Mouse (Mus musculus): Measurements from ENCODE around the gene Wdfy1.

The Wdfy1 gene

DNA sequence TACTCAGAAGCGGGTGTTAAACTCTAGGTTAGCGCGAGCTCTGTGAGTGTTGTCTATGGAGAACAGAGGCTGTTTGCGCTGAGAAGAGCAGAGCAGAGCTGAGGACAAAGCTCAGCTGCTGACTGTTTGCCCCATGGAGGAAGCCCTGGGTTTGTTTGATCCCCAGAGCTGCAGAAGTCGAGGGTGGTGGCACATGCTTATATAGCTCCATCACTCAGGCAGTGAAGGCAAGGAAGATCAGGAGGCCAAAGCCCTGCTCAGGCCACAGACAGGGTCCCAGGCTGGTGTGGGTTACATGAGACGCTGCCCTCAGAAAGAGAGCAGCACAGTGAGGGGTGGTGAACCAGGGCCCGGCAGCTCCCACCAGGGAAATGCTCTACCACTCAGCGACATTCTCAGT is 65.7 kb downstream of the Wdfy1 start:
- no peak for DNase-seq

DNA sequence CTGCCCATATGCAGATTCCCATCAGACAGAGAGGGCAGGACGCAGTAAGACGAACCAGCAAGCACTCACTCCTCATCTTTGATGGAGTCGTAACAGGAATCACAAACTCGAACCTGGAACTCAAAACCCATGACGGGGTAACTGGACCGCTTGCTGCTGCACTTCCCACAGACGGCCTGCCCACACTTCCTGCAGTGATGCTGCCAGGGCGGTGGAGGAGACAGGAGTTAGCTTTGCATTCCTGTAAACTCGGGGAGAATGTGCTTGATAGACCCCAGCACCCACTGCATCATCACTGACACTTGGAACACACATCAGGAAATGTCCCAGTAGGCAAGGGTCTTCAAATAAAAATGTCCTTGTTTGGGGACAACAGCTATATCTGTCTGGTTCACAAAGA is 68.6 kb downstream of the Wdfy1 start:
- DNase-seq = no peak

DNA sequence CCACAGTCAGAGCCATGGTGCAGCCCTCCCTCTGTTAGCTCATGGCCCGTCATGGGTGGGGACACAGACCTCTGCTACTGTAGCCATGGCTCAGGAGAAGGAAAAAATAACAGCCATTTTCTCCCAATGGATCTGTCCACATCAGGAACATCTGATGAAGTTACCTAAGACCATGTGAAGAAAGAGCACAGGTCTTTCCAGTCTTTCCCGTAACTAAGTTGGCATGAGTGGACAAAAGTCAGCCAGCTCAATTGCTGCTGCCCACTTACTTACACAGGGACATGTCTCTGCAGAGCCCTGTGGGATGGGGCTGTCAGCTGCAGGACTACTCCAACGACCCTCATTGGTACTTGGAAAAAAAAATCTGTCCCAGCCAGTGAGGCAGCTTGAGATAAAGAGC is 69.2 kb downstream of the Wdfy1 start:
- DNase-seq = no peak

DNA sequence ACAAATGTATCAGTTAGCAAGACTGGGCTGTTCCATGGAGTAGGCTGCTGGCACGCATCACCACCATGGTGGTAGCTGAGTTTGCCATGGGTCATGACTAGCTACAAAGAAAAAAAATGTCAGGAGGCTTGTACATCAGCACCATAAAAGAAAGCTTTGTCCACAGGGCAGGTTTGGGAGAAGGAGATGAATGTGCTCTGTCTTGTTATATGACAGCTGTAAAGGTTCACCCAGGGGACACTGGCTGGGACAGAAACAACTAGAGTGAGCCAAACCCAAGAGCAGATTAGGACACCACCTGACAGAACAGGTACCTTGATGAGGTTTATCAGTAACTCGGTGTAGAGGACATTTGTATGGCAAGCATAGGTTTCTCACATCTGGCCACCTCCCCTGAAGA is 71.3 kb downstream of the Wdfy1 start:
- no peak for DNase-seq

DNA sequence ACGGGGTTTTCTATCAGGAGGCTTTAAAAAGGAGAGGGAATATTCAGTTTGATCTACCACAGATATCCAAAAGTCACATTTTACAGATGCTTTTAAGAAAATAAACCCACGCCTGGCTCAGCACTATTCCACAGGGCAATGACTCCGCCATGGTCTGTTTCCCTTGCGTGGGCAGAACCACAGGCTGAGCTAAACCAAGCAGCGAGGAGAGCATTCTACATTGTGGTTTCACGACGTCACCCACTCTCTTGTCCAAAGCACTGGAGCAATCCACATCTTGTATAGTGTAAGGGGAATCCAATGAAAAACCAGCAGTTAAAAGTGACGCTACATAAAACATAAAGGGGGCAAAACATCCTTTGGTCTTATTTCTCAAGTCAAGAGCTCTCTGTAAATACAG is 72.4 kb downstream of the Wdfy1 start:
- no peak for DNase-seq

DNA sequence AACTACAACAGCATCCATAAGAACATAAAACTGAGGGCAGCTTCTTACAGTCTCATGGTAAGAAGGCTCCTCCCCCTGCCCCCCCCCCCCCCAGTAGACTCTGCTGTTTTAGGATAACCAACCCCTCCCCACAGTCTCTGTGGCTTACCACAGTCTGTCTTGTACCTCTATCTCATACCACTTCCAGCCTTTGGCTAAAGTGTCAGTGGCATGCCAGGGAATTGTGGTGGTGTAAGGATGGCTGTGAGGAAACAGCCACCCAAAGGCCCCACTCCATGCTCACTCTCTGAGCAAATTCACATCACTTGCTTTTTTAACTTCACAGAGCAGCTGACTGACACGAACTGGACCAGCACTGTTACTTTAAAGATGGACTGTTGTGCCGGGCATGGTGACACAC is 77.4 kb downstream of the Wdfy1 start:
- no peak for DNase-seq

DNA sequence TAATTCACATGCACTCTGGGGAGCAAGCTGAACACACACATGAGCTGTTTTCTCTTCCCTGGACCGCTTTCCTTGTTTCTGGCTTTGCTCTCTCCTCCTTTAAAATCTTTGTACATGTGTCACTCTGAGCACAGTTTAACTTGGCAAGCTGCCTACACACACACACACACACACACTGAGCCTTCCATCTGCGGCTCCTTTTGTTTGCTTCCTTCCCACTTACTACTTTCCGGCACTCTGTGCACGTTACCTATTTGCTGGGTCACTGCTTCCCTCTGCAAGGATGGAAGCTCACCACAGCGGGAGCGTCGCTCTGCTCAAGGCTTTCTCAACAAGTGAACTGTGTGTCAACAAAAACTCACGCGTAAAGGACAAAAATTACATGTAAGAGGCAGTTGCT is 78.6 kb downstream of the Wdfy1 start:
- DNase-seq = no peak

DNA sequence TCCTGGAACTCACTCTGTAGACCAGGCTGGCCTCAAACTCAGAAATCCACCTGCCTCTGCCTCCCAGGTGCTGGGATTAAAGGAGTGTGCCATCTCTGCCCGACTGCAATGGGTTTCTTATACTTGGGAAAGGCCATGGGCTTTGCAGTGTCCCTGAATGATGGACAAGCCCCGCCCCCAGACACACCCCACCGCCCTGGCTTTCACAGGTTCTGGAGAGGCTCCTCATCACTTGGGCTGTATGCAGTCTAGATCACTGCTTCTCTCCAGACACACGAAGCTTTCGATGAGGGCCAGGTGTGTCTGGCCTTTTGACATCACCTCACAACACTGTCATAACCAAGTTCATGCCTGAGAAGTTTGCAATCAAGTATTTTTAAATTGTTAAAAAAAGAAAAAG is 79.0 kb downstream of the Wdfy1 start:
- DNase-seq = no peak

DNA sequence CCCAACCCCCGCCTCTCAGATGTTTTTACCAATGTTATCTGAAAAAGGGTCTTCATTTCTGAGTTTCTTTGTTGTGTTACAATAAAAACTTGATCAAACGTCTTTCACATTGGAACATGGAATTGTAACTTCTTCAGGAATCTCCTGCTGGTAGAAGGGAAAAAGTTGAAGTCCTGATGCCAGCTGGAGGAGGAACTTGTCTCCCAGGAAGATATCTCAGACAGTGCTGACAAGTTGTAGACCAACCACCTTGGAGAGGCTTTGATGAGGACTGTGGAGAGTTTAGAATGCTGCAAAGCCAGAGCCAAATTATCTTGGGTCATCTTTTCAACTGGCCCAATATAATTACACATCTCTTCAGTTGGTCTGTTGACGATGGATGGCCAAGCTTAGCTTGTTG is 83.5 kb downstream of the Wdfy1 start:
- no peak for DNase-seq

DNA sequence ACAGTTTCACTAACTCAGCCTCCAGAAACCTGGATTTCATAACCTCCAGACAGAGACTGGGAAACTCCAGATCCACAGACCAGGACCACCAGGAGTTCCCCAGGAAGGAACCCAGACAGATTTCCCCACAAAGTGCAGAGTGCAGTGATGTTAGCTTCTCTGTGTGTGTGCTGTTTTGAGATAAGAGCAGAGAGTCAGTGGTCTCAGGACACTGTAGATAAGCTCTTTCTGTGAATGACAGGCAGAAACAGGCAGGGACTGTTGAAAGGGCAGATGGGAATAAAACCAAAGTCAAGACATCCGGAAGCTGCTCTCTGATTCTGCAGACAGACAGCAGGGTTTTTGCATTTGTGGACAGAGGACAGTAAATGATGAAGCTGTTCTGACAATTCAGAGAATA is 88.7 kb downstream of the Wdfy1 start:
- no peak for DNase-seq

DNA sequence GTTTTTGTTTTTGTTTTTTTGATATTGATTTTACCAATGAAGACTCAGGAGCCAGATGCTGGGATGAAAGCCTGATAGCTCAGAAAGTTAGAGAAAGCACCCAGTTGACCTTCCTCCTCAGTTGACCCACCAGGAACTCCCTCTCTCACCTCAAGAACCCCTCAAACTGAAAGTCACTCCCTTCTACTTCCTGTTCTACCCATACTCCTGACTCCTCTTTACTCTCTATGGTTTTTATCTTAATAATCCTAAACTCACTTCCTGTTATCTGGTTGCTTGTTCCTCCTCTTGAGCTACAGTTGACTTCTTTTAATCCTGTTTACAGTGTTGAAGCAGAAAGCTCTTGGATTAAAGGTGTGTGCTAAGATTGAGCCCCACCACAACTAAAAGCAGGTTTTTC is 91.9 kb downstream of the Wdfy1 start:
- no peak for DNase-seq

DNA sequence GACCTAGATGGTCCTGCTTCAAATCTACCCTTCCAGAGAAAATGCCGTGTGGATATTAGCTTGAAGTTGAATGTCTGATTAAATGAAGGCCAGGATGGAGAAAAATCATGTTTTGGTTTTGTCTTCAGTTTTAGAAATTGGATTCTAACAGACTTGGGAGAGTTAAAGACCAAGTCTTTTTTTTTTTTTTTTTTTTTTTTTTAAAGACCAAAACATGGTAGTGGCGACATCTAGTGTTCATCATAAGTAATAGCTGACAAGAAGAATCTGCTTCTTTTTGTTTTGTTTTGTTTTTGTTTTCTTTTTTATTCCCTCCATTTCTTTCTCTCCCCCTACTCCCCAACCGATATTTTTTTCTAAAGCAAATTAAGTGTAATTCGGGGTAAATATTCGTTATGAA is 93.0 kb downstream of the Wdfy1 start:
- DNase-seq = no peak

DNA sequence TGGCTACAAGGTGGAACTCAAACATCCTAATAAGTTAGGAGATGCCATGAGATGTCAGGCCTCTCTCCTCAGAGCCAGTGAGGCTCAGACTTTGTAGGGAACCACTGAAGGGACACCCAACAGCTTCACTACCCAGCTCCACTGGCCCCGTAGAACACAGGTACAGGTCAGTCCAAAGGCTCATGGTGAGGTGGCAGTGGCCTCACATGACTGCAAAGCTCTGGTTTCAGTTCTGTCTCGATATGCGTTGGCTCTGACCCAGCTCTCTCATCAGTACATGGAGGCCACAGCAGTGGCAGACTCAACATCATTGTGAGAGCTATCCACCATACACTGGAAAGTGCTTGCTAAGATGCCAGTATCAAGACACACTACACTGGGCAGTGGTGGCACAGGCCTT is 95.2 kb downstream of the Wdfy1 start:
- no peak for DNase-seq

DNA sequence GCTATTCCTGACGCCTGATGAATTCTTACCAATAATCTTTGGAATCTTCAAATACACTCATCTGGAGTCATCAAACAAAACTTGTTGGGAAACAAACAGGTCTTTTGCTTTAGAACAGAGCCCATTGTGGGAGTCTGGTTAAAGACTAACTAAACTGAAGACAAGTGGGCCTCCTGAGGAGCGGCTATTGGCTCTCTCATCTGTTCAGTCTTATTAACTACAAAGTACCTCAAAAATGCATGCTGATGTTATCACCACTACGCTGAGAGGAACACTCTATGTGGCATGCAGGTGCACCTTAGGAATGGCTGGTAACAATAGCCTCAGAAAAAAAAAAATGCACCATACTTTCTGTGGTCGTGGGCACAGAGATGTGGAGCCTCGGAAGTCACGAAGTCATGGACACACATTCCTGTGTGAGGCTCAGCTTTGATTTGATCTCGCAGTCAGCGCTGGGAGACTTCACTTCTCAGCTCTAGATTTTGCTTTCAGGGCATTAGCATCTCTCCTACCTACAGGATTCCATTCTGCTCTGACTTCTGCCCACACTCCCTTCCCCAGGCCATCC is 97.7 kb downstream of the Wdfy1 start:
- DNase-seq = no peak

DNA sequence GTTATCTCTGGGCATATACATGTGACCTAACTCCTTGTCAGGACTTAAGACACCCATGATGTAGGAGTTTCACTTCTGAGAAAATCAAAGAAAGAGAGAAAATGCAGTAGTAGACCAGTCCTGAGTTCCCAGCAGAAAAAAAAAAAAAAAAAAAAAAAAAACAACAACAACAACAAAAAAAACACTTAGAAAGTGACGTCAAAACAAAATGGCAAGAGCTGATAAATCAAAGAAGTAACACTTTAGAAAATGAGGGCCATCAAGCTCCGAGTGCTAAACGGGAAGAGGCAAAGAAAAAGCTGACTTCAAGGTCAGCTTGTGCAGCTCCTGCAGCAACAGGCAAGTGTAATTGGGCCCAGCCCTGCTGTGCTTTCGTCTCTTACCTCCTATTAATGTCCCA is 100.2 kb downstream of the Wdfy1 start:
- DNase-seq = no peak

DNA sequence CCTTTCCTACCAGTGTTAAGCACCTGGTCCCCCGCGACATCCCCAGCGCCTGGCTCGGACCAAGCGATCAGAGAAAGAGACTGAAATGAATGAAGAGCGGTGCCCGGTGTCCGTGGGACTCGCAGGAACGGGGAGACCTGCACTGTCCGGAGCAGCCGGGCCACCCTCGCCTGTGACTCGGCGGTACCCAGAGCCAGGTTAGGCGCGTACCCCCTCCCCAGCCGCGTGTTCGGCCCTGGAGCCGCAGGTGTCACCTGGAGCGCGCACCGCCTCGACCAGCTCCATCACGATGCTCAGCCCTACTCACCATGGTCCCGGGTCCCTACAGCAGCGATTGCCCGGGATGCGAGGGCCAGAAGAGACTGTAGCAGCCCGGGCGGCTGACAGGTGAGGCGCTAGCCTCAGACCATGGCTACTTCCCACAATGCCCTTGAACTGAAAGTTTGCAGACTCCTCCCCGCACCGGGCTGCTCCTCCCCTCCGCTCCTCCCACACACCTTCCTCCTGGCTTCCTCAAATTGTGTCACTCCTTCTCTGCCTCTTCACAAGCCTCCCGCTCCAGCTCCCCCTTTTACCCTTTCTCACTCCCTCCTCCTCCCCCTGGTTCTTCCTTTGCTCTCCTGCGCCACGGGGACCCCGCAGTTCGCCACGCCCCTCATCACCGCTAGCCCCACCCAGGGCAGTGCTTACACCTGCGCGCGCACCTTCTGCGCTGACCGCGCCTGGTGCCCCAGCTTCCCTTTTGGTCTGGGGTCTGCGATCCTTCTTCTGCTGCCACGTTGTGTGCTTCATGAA is 104.2 kb downstream of the Wdfy1 start, which contains the start of gene Ap1s3:
Gene Ap1s3, minus strand, starts transcription at position 430 of the 795 bp plus-strand sequence.
- DNase-seq = peak; percentile 91 to 92

DNA sequence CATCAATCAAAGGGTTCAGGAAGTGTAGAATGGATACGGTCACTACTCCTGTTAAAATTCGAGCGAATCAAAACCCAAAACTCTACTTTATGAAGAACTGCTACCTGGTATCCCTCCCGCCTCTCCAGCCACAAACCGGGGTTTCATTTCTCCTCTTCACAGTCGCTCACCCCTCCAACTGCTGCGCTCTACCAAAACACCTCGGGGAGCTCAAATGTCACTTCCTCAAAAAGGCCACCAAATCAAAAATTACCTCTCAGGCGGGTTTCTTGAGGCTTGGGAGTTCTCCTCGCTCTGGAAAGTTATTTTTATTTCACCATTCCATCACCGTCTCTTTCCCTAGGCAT is 104.8 kb downstream of the Wdfy1 start:
- peak; percentile 78 to 84 for DNase-seq

DNA sequence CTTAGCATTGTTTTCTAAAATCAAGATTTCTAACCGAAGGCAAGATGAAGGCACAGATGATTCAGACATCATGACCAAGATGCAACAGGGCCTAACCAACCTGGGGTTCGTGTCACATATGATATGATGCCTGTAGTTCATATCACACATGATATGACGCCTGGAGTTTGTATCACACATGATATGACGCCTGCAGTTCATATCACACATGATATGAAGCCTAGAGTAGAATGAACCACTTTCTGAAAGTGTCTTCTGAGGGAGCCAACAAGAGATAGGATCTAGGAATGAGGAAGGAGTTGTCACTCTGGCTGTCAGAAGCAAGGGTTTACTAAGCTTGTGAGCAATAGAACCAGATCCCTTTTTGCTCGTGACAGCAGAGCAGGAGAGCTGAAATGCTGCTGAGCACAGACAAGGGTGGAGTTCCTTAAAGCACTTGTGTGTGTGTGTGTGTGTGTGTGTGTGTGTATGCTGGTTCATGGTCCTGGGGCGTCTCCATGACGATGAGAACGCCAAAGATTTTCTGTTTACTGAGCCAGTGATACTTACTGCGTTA is 106.4 kb downstream of the Wdfy1 start:
- DNase-seq = peak; percentile 32 to 33

DNA sequence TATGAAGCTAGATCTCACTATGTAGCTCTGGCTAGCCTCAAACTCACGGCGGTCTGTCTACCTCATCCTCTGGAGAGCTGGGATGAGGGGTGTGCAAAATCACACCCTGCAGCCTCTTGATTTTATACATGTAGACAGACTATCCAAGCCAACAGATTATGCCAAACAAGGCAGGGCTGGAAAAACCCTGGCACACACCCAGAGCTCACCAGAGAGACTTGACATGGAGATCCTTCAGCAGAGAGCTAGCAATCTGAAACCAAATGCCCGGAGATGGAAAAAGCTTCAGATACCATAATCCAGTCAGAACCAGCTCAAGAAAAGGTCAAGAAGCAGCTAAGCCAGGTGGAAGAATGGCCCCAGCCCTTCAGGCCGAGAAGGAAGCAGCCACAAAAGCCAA is 111.0 kb downstream of the Wdfy1 start:
- no peak for DNase-seq

DNA sequence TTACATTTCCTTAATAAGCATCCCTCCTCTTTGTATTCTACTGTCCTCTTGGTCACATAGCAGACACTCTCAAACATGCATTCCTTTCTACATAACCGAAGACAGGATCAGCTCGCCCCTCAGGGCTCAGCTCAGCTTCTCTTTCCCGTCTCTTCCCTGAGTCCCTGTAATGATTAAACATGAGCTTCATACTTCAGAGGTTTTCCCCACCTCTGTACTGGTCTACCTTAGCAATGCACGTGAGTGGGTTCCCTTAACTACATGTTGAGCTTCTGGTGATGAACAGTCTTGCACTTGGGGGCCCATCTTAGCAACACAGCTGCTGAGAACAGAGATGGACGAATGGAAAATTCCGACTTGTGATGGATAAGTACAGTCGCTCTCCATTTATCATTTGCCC is 116.3 kb downstream of the Wdfy1 start:
- DNase-seq = no peak

DNA sequence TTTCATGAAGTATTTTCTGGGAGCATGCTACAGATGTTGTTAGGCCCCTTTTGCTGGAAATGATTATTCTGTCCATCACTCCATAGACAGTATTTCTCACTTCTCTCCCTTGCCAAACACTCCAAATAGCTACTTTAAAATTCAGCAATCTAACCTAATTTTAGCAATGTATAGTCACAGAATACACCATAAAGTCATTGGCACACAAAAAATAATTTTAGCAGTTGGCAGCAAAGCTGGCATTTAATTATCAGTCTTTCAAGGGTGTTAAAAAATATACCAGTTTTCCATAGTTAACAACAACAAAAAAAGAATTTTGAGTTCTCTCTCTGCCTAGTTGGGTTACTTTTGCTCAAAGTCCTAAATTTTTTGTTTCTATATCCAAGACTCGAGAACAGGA is 118.5 kb downstream of the Wdfy1 start:
- DNase-seq = no peak

DNA sequence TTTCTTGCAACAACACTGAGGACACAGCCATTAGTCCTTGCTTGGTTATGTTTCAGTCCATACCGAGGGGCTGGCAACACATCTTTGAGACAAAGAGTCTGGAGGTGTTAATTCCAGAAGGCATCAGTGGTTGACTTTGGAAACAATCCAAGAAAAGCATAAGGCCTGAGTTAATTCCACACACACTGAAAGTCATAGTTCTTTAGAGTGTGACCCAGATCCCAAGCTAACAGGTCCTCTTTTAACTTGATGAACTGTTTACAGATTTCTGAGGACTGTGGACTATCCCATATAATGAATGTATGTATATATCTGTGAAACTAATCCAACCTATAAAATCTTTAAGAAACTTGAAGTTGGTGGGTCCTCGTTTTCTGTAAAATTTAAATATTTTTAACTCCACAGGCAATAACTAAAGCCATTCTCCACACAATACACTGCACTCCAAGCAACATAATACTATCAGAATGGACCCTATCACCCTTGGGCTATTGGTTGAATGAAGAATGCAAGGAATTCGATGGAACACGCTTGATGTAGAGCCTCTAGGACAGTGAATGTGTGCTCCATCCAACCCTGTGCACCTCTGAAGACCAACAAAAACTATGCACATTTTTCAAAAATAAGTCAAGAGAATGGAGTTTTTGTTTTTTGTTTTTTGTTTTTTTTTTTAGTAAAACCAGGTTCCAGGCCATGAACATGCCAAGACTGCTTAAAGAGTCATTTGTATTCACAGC is 120.0 kb downstream of the Wdfy1 start:
- DNase-seq = no peak

DNA sequence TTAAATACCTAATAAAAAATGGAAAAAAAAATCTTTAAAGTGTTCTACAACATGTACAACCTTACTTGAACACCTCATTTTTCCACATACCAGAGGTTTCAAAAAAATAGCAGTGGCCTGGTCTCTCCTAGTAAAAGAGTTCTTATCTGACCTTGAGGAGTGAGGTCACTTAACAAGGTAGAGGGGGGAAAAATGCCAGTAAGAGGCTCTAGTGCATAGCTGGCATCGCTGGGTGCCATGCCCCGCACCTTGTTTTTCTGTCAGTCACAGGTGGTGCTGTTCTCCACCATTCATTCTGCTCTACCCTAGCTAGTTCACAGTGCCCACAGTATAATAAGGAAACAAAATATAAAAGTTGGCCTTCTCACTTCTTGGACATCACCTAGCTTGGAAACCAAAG is 121.0 kb downstream of the Wdfy1 start:
- no peak for DNase-seq
